Mouse (Mus musculus): ENCODE data around the gene Stc2. TPM values are rescaled to one million over a fixed set of nuclear protein-coding genes. Genes with fewer than 3 reads are reported as not detected.

The Stc2 gene
- polyA plus RNA-seq, 1 experiment from 2014 or later: 0.85 TPM

DNA sequence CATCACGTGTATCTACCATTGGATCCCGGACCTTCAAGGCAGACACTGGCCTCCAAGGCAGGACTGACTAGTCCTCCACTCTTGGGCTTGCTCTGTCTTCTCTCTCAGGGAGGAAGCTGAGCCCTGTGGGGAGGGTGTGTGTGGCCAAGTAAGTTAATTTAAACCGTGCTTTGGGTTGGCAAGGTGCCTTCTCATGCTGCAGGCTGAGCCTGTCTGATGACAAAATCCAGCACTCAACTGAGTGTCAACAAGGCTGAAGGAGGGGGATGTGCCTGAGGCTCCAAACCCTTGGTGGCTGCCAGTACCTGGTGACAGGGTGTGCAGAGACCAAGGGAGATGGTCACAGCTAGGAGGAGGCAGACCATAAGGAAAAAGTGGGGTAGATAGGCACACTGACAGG is 7.5 kb downstream of the Stc2 start:
- Histone ChIP-seq H3K4me1 (ENCODE audit: control insufficient read depth, insufficient read depth, low read length) (no peaks in the 10 kb centered on the region), H3K9me3 (ENCODE audit: control insufficient read depth, low read length) (no peaks in the 10 kb centered on the region), H3K36me3 (ENCODE audit: control insufficient read depth, insufficient read depth, low read length) (no peaks in the 10 kb centered on the region), H3K27me3 (ENCODE audit: control insufficient read depth, insufficient read depth, low read length) (no peaks in the 10 kb centered on the region), H3K9ac (ENCODE audit: low read length) (no peak overlapping the region), H3K27ac (replicated peaks; ENCODE audit: low read depth, low read length) (no peak overlapping the region), H3K4me3 (ENCODE audit: low read depth, low read length) (no peak overlapping the region), H3K4me2 (ENCODE audit: low read depth, severe bottlenecking) (no peak overlapping the region)
- WGBS: 81% methylated on average over 3 of the region's 3 CpGs
- ATAC-seq (ENCODE audit: insufficient number of reproducible peaks, low FRiP score, low TSS enrichment, low read depth) (no peak), DNase-seq (ENCODE audit: low spot score) (no peak)

DNA sequence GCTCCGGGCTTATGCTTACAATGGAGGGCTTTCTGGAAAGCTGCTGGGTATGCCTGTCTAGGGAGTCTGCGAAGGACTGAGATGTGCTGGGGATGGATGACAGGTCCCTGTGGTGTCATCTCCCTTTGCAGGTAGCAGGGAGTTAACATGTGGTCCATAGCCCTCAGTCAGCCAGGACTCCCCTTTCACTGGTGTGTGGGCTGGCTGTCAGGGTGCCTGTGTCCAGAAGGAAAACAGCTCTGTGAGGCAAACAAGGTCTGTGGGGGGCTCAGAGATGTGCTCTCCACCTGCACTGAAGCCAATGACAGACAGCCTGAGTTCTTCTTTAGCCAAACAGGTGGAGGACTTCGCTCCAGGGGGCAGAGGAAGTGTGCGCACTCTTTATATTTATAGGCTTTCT is 8.8 kb downstream of the Stc2 start:
- Histone ChIP-seq H3K4me1 (ENCODE audit: control insufficient read depth, insufficient read depth, low read length) (no peaks in the 10 kb centered on the region), H3K9me3 (ENCODE audit: control insufficient read depth, low read length) (no peaks in the 10 kb centered on the region), H3K27me3 (ENCODE audit: control insufficient read depth, insufficient read depth, low read length) (no peaks in the 10 kb centered on the region), H3K9ac (ENCODE audit: low read length) (no peak overlapping the region), H3K4me3 (ENCODE audit: low read depth, low read length) (no peak overlapping the region), H3K36me3 (ENCODE audit: control insufficient read depth, insufficient read depth, low read length) (no peaks in the 10 kb centered on the region), H3K4me2 (ENCODE audit: low read depth, severe bottlenecking) (no peak overlapping the region), H3K27ac (replicated peaks; ENCODE audit: low read depth, low read length) (no peak overlapping the region)
- DNase-seq (ENCODE audit: low spot score): no peak
- WGBS: 94% methylated on average over 4 of the region's 4 CpGs
- ATAC-seq (ENCODE audit: insufficient number of reproducible peaks, low FRiP score, low TSS enrichment, low read depth): no peak

GRCm38 (mm10) chr11:31359283-31359902 is 10.5 kb downstream of the Stc2 start:
- DNase-seq (ENCODE audit: low spot score) (no peak), ATAC-seq (ENCODE audit: insufficient number of reproducible peaks, low FRiP score, low TSS enrichment, low read depth) (no peak)
- Histone ChIP-seq H3K4me2 (ENCODE audit: low read depth, severe bottlenecking) (no peak overlapping the region), H3K4me1 (ENCODE audit: control insufficient read depth, insufficient read depth, low read length) (no peaks in the 10 kb centered on the region), H3K27me3 (ENCODE audit: control insufficient read depth, insufficient read depth, low read length) (no peaks in the 10 kb centered on the region), H3K36me3 (ENCODE audit: control insufficient read depth, insufficient read depth, low read length) (no peaks in the 10 kb centered on the region), H3K9ac (ENCODE audit: low read length) (no peak overlapping the region), H3K4me3 (ENCODE audit: low read depth, low read length) (no peak overlapping the region), H3K9me3 (ENCODE audit: control insufficient read depth, low read length) (no peaks in the 10 kb centered on the region), H3K27ac (replicated peaks; ENCODE audit: low read depth, low read length) (no peak overlapping the region)
- 71% methylated on average over 6 of the region's 6 CpGs for WGBS

- WGBS: 85% methylated on average over 5 of the region's 5 CpGs
- Histone ChIP-seq H3K27me3 (ENCODE audit: control insufficient read depth, insufficient read depth, low read length) (no peaks in the 10 kb centered on the region), H3K4me3 (ENCODE audit: low read depth, low read length) (no peak overlapping the region), H3K9ac (ENCODE audit: low read length) (no peak overlapping the region), H3K4me1 (ENCODE audit: control insufficient read depth, insufficient read depth, low read length) (no peaks in the 10 kb centered on the region), H3K36me3 (ENCODE audit: control insufficient read depth, insufficient read depth, low read length) (no peaks in the 10 kb centered on the region), H3K27ac (replicated peaks; ENCODE audit: low read depth, low read length) (no peak overlapping the region), H3K9me3 (ENCODE audit: control insufficient read depth, low read length) (no peaks in the 10 kb centered on the region), H3K4me2 (ENCODE audit: low read depth, severe bottlenecking) (no peak overlapping the region)
- no peak for ATAC-seq (ENCODE audit: insufficient number of reproducible peaks, low FRiP score, low TSS enrichment, low read depth)
- DNase-seq (ENCODE audit: low spot score): no peak
Observed at GRCm38 (mm10) chr11:31358453-31358852, 11.4 kb downstream of the Stc2 start.

- Histone ChIP-seq H3K4me3 (ENCODE audit: low read depth, low read length) (no peak overlapping the region), H3K4me2 (ENCODE audit: low read depth, severe bottlenecking) (no peak overlapping the region), H3K9ac (ENCODE audit: low read length) (no peak overlapping the region), H3K9me3 (ENCODE audit: control insufficient read depth, low read length) (no peaks in the 10 kb centered on the region), H3K36me3 (ENCODE audit: control insufficient read depth, insufficient read depth, low read length) (no peaks in the 10 kb centered on the region), H3K27ac (replicated peaks; ENCODE audit: low read depth, low read length) (no peak overlapping the region), H3K4me1 (ENCODE audit: control insufficient read depth, insufficient read depth, low read length) (no peaks in the 10 kb centered on the region), H3K27me3 (ENCODE audit: control insufficient read depth, insufficient read depth, low read length) (no peaks in the 10 kb centered on the region)
- DNase-seq (ENCODE audit: low spot score) (peak; percentile 18), ATAC-seq (ENCODE audit: insufficient number of reproducible peaks, low FRiP score, low TSS enrichment, low read depth) (no peak)
Observed at GRCm38 (mm10) chr11:31356866-31357265, 13.0 kb downstream of the Stc2 start.

GRCm38 (mm10) chr11:31355737-31356136 is 14.1 kb downstream of the Stc2 start:
- Histone ChIP-seq H3K36me3 (ENCODE audit: control insufficient read depth, insufficient read depth, low read length) (no peaks in the 10 kb centered on the region), H3K4me1 (ENCODE audit: control insufficient read depth, insufficient read depth, low read length) (no peaks in the 10 kb centered on the region), H3K9ac (ENCODE audit: low read length) (no peak overlapping the region), H3K9me3 (ENCODE audit: control insufficient read depth, low read length) (no peaks in the 10 kb centered on the region), H3K4me2 (ENCODE audit: low read depth, severe bottlenecking) (no peak overlapping the region), H3K27me3 (ENCODE audit: control insufficient read depth, insufficient read depth, low read length) (no peaks in the 10 kb centered on the region), H3K4me3 (ENCODE audit: low read depth, low read length) (no peak overlapping the region), H3K27ac (replicated peaks; ENCODE audit: low read depth, low read length) (no peak overlapping the region)
- DNase-seq (ENCODE audit: low spot score): peak; percentile 14
- 93% methylated on average over 1 of the region's 1 CpGs for WGBS
- no peak for ATAC-seq (ENCODE audit: insufficient number of reproducible peaks, low FRiP score, low TSS enrichment, low read depth)

- H3K36me3 ChIP-seq (ENCODE audit: control insufficient read depth, insufficient read depth, low read length): no peaks in the 10 kb centered on the region
- H3K4me1 ChIP-seq (ENCODE audit: control insufficient read depth, insufficient read depth, low read length): no peaks in the 10 kb centered on the region
- H3K9me3 ChIP-seq (ENCODE audit: control insufficient read depth, low read length): no peaks in the 10 kb centered on the region
- 94% methylated on average over 1 of the region's 1 CpGs for WGBS
- DNase-seq (ENCODE audit: low spot score) (no peak), ATAC-seq (ENCODE audit: insufficient number of reproducible peaks, low FRiP score, low TSS enrichment, low read depth) (no peak)
- H3K27ac ChIP-seq (replicated peaks; ENCODE audit: low read depth, low read length): no peak overlapping the region
- H3K27me3 ChIP-seq (ENCODE audit: control insufficient read depth, insufficient read depth, low read length): no peaks in the 10 kb centered on the region
- H3K9ac ChIP-seq (ENCODE audit: low read length): no peak overlapping the region
- no peak overlapping the region for H3K4me3 ChIP-seq (ENCODE audit: low read depth, low read length)
- no peak overlapping the region for H3K4me2 ChIP-seq (ENCODE audit: low read depth, severe bottlenecking)
Observed at GRCm38 (mm10) chr11:31354514-31354913, 15.4 kb downstream of the Stc2 start.

Other genes starting within 250 kb of the Stc2 start
- not detected in 2 replicates for gene Gm17332, start 187.6 kb downstream of the Stc2 start, polyA plus RNA-seq (2014; fragmentation: Nextera tagmentation; extraction: Ambion mirVana)

Data from limb, embryonic 11.5 days (tissue).